ENCODE assay signal across 9 mouse cellular contexts in the genomic region with DNA sequence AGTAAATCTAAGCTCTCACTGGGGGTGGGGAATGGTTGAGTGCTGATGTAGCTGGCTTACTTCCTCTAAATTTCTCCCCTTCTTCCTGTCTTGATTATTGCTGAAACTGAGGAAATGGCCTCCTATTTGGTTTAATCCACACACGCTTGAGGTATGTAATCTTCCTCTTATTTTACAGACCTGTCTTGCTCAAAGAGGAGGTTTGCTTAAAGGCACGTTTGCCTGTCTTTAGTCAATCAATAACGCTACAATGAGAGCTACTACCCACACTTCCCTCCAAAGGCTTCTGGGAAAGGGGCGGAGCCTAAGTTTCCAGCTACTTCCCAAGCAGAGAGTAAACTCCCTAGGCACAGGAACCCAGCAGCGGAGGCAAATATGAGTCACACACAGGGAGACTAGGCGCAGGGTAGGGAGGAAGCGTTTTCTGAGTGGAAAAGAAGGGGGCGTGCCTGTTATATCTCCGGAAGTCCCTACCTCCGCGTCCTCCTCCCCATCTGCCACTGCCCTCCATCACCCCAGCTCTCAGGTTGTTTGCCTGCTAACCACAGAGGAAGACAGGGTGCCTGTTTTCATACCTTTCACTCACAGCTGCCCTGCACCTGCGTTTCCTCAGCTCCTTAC. TPM values are rescaled to one million over a fixed set of nuclear protein-coding genes. Genes with fewer than 3 reads are reported as not detected.
A peak's percentile ranks its signal among the peaks of the same experiment; 100 is the strongest.
DNase-seq lines count a peak whose midpoint lies in the region; ATAC-seq and TF ChIP-seq lines count a peak whose summit lies in the region.
"Had no signal": no experiment of that assay in that cellular context is flagged by ENCODE, and none has a peak within 500 bp of the region (broad histone marks: within the 10 kb centered on the region; RNA-seq: fewer than 3 reads in every experiment).

No protein-coding gene starts in this region.

- H3K9me3 ChIP-seq in embryonic facial prominence, embryonic 14.5 days (ENCODE audit: control insufficient read depth, low read length), result no peaks in the 10 kb centered on the region
- no peaks in the 10 kb centered on the region for H3K9me3 ChIP-seq in embryonic facial prominence, embryonic 10.5 days
- H3K9me3 ChIP-seq in liver, postnatal 0 days (ENCODE audit: low read length), result no peaks in the 10 kb centered on the region
- H3K9me3 ChIP-seq in stomach, postnatal 0 days (ENCODE audit: control insufficient read depth, low read length), result no peaks in the 10 kb centered on the region

- no peak for TF ChIP-seq EP300 in liver, postnatal 0 days (IDR thresholded peaks at IDR 0.05; ENCODE audit: low read depth)
- TF ChIP-seq EP300 in stomach, postnatal 0 days (optimal IDR thresholded peaks at IDR 0.05), result no peak

- H3K27me3 ChIP-seq in embryonic facial prominence, embryonic 14.5 days (replicated peaks; ENCODE audit: control insufficient read depth, insufficient read depth, low read length), result no peaks in the 10 kb centered on the region
- no peaks in the 10 kb centered on the region for H3K27me3 ChIP-seq in embryonic facial prominence, embryonic 10.5 days (replicated peaks; ENCODE audit: low read depth, poor library complexity, severe bottlenecking)
- no peaks in the 10 kb centered on the region for H3K27me3 ChIP-seq in liver, postnatal 0 days (ENCODE audit: insufficient read depth, low read length)
- no peaks in the 10 kb centered on the region for H3K27me3 ChIP-seq in stomach, postnatal 0 days (ENCODE audit: control insufficient read depth, insufficient read depth, low read length)
- H3K27me3 ChIP-seq: Patski had no signal

- no peak overlapping the region for H3K4me2 ChIP-seq in embryonic facial prominence, embryonic 14.5 days (ENCODE audit: low read depth, low read length)
- H3K4me2 ChIP-seq in liver, postnatal 0 days (ENCODE audit: low read depth, low read length), result peak overlapping the region; percentile 58
- H3K4me2 ChIP-seq in stomach, postnatal 0 days (replicated peaks; ENCODE audit: low read depth), result 0 out of 2 replicates have a peak overlapping the region, but pooled peaks have one; percentile 25

- TF ChIP-seq CTCF in liver, postnatal 0 days (IDR thresholded peaks at IDR 0.05; ENCODE audit: low read depth), result no peak
- no peak for TF ChIP-seq CTCF in stomach, postnatal 0 days (IDR thresholded peaks at IDR 0.05; ENCODE audit: low read depth)

- no peaks in the 10 kb centered on the region for H3K36me3 ChIP-seq in embryonic facial prominence, embryonic 14.5 days (ENCODE audit: control insufficient read depth, insufficient read depth, low read length)
- H3K36me3 ChIP-seq in embryonic facial prominence, embryonic 10.5 days (replicated peaks), result no peaks in the 10 kb centered on the region
- H3K36me3 ChIP-seq in liver, postnatal 0 days (replicated peaks; ENCODE audit: insufficient read depth, low read length), result no peaks in the 10 kb centered on the region
- H3K36me3 ChIP-seq in stomach, postnatal 0 days (ENCODE audit: control insufficient read depth, insufficient read depth, low read length), result no peaks in the 10 kb centered on the region

- 65% methylated on average over 12 of the region's 12 CpGs for WGBS in embryonic facial prominence, embryonic 14.5 days
- 69% methylated on average over 12 of the region's 12 CpGs for WGBS in embryonic facial prominence, embryonic 10.5 days
- WGBS in liver, postnatal 0 days (ENCODE audit: insufficient replicate concordance), result 15% methylated on average over 12 of the region's 12 CpGs
- 37% methylated on average over 12 of the region's 12 CpGs for WGBS in stomach, postnatal 0 days

- no peak overlapping the region for H3K4me3 ChIP-seq in embryonic facial prominence, embryonic 14.5 days (ENCODE audit: low read depth, low read length)
- H3K4me3 ChIP-seq in embryonic facial prominence, embryonic 10.5 days, result no peak overlapping the region
- peak overlapping the region; percentile 21 for H3K4me3 ChIP-seq in liver, postnatal 0 days (ENCODE audit: low read depth, low read length)
- H3K4me3 ChIP-seq in stomach, postnatal 0 days (ENCODE audit: low read depth, low read length), result no peak overlapping the region

- peaks cover 29% of the 10 kb centered on the region for H3K4me1 ChIP-seq in embryonic facial prominence, embryonic 14.5 days (ENCODE audit: control insufficient read depth, insufficient read depth, low read length)
- H3K4me1 ChIP-seq in embryonic facial prominence, embryonic 10.5 days, result peaks cover 22% of the 10 kb centered on the region
- peaks cover 42% of the 10 kb centered on the region for H3K4me1 ChIP-seq in liver, postnatal 0 days (ENCODE audit: insufficient read depth)
- H3K4me1 ChIP-seq in stomach, postnatal 0 days (replicated peaks; ENCODE audit: control insufficient read depth, insufficient read depth), result peaks cover 16% of the 10 kb centered on the region

- no peak for ATAC-seq in embryonic facial prominence, embryonic 14.5 days (ENCODE audit: low read depth)
- peak; percentile 50 to 59 for ATAC-seq in hematopoietic stem cell, adult 5-6 weeks (replicated peaks in 1 of 2; ENCODE audit: insufficient read depth in 1 of 2, low FRiP score in 2 of 2, low TSS enrichment in 1 of 2, low read depth in 1 of 2, poor library complexity in 2 of 2, severe bottlenecking in 2 of 2)
- ATAC-seq in liver, postnatal 0 days, result peak; percentile 85
- peak; percentile 94 for ATAC-seq in stomach, postnatal 0 days (ENCODE audit: low FRiP score, low TSS enrichment)
- ATAC-seq: Patski had no signal

- H3K9ac ChIP-seq in embryonic facial prominence, embryonic 14.5 days (ENCODE audit: low read depth, low read length), result no peak overlapping the region
- H3K9ac ChIP-seq in liver, postnatal 0 days (replicated peaks), result no peak overlapping the region
- no peak overlapping the region for H3K9ac ChIP-seq in stomach, postnatal 0 days (ENCODE audit: low read length)

- DNase-seq in embryonic facial prominence, embryonic 14.5 days (ENCODE audit: low spot score), result peak; percentile 45
- DNase-seq in embryonic facial prominence, embryonic 10.5 days (ENCODE audit: low spot score), result no peak
- peak; percentile 61 for DNase-seq in WW6 (ENCODE audit: low read depth, low spot score)
- peak; percentile 73 for DNase-seq in liver, postnatal 0 days
- peak; percentile 90 for DNase-seq in stomach, postnatal 0 days (ENCODE audit: low spot score)
- no peak for DNase-seq in left cerebral cortex, adult 9 months (ENCODE audit: low spot score in 2 of 2)
- no peak for DNase-seq in cerebellum, adult 8-10 months

- H3K27ac ChIP-seq in embryonic facial prominence, embryonic 14.5 days (replicated peaks; ENCODE audit: low read depth, low read length), result no peak overlapping the region
- H3K27ac ChIP-seq in embryonic facial prominence, embryonic 10.5 days (replicated peaks), result no peak overlapping the region
- peak overlapping the region; percentile 72 for H3K27ac ChIP-seq in liver, postnatal 0 days (ENCODE audit: low read depth)
- H3K27ac ChIP-seq in stomach, postnatal 0 days (replicated peaks), result peak overlapping the region; percentile 65; the same call in 1 of the 2 replicates

RNA-seq across cellular contexts. Expression of a gene that starts 32.6 kb away (rescaled TPM):
- polyA plus RNA-seq in embryonic facial prominence, embryonic 14.5 days (2014; fragmentation: Nextera tagmentation; extraction: Ambion mirVana), result 16.9 and 18.7 TPM in 2 replicates
- 7.4 and 7.7 TPM in 2 replicates for polyA plus RNA-seq in embryonic facial prominence, embryonic 10.5 days (2016; fragmentation: Nextera tagmentation; extraction: Ambion mirVana)
- total RNA-seq in hematopoietic stem cell, adult 5-6 weeks (2017), result 5.9 and 6.1 TPM in 2 replicates
- 2.0 and 2.2 TPM in 2 replicates for polyA plus RNA-seq in liver, postnatal 0 days (2015; fragmentation: Nextera tagmentation; extraction: Ambion mirVana)
- 5.2 and 6.1 TPM in 2 replicates for polyA plus RNA-seq in stomach, postnatal 0 days (2015; fragmentation: Nextera tagmentation; extraction: Ambion mirVana)

RNA-seq across cellular contexts. Expression of a gene that starts 46.4 kb away (rescaled TPM):
- polyA plus RNA-seq in embryonic facial prominence, embryonic 14.5 days (2014; fragmentation: Nextera tagmentation; extraction: Ambion mirVana), result 0.13 and 0.35 TPM in 2 replicates
- not detected in 2 replicates for polyA plus RNA-seq in embryonic facial prominence, embryonic 10.5 days (2016; fragmentation: Nextera tagmentation; extraction: Ambion mirVana)
- 0.06 and 0.69 TPM in 2 replicates for total RNA-seq in hematopoietic stem cell, adult 5-6 weeks (2017)
- 0.32 and 0.55 TPM in 2 replicates for polyA plus RNA-seq in liver, postnatal 0 days (2015; fragmentation: Nextera tagmentation; extraction: Ambion mirVana)
- polyA plus RNA-seq in stomach, postnatal 0 days (2015; fragmentation: Nextera tagmentation; extraction: Ambion mirVana), result 0.13 and 0.21 TPM in 2 replicates
- polyA plus RNA-seq: Patski had no signal

Comparison
In these comparisons a context has a peak if more than half of its experiments do, and no peak if none do; other contexts are left out.
1. DNase-seq: peak in embryonic facial prominence, embryonic 14.5 days (single experiment), WW6 (single experiment), liver, postnatal 0 days (single experiment) and stomach, postnatal 0 days (single experiment); none in embryonic facial prominence, embryonic 10.5 days (single experiment), left cerebral cortex, adult 9 months (0 of 2) and cerebellum, adult 8-10 months (single experiment).
2. H3K27ac ChIP-seq: peak in liver, postnatal 0 days (single experiment) and stomach, postnatal 0 days (single experiment); none in embryonic facial prominence, embryonic 14.5 days (single experiment) and embryonic facial prominence, embryonic 10.5 days (single experiment).